Mouse (Mus musculus) neural tube, embryonic 14.5 days (tissue): ENCODE results near the gene Fra10ac1. TPM values are rescaled to one million over a fixed set of nuclear protein-coding genes. Genes with fewer than 3 reads are reported as not detected.

Experiments used
- ATAC-seq: fragments of 200-750 bp; cut with Nextera tagmentation; 2 replicates; pipeline ENCODE4 v1.8.0; 2017; ENCODE audit warnings: low read depth, mild to moderate bottlenecking, moderate TSS enrichment, moderate library complexity
- H3K27ac ChIP-seq: fragments of 300-500 bp; sonication (generic); 2 replicates; pipeline ENCODE4 v1.5.1; 2014; ENCODE audit warnings: low read depth, mild to moderate bottlenecking, control low read depth, low read length, moderate library complexity, mixed read lengths
- H3K27me3 ChIP-seq: fragments of 300-500 bp; sonication (generic); 2 replicates; pipeline ENCODE4 v1.6.1; 2014; ENCODE audit warnings: low read length; ENCODE audit not compliant: control insufficient read depth, insufficient read depth
- H3K36me3 ChIP-seq: fragments of 300-500 bp; sonication (generic); 2 replicates; pipeline ENCODE4 v1.6.1; 2014; ENCODE audit warnings: low read length, mixed read lengths; ENCODE audit not compliant: control insufficient read depth, insufficient read depth
- H3K4me1 ChIP-seq: fragments of 300-500 bp; sonication (generic); 2 replicates; pipeline ENCODE4 v1.6.1; 2014; ENCODE audit warnings: low read length; ENCODE audit not compliant: control insufficient read depth, insufficient read depth
- H3K4me2 ChIP-seq: fragments of 300-500 bp; sonication (generic); 2 replicates; pipeline ENCODE4 v1.6.1; 2014; ENCODE audit warnings: mild to moderate bottlenecking, low read depth, low read length, control low read depth
- H3K4me3 ChIP-seq: fragments of 300-500 bp; sonication (generic); 2 replicates; pipeline ENCODE4 v1.5.1; 2014; ENCODE audit warnings: low read depth, low read length, control low read depth, mixed read lengths
- H3K9ac ChIP-seq: fragments of 300-500 bp; sonication (generic); replicated peaks from 2 replicates; pipeline ENCODE4 v1.6.1; 2014; ENCODE audit warnings: low read depth, mild to moderate bottlenecking, control low read depth, low read length, mixed read lengths
- H3K9me3 ChIP-seq: fragments of 300-500 bp; sonication (generic); 2 replicates; pipeline ENCODE4 v1.6.1; 2016; ENCODE audit warnings: low read length; ENCODE audit not compliant: control insufficient read depth
- WGBS: fragments of 180-500 bp; shearing (Covaris S2); extraction: QIAGEN DNeasy Blood & Tissue Kit; methylation state at CpG from one replicate; pipeline ENCODE4 v1.1.7; 2014; 5-methylcytosine and 5-hydroxymethylcytosine counted together
- polyA plus RNA-seq: library from polyadenylated mRNA; unstranded; fragments of >200 nt; fragmentation: Nextera tagmentation; extraction: Ambion mirVana; gene quantifications from 2 replicates; pipeline ENCODE4 v1.2.1, GENCODE M21; 2014

Gene Fra10ac1
- polyA plus RNA-seq, 1 experiment from 2014 or later, result 38.5 TPM

DNA sequence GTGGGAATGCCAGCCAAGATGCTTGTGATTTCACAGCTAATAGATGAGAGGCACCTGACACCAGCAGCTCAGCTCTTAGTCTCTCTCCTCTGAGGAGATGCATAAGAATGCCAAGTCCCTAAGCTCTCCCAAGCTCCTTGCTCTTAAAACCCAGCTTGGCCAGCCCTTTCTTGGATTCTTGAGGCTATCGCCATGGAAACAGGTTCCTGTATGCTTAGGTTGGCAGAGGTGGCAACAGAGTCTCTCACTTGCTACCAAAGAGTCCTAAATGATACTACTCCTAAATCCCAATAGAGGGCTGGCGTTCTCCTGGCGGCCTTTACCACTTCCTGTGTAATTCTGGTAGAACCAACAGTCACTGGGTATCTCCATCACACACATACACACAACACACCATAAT lies 35.5 kb upstream of the Fra10ac1 start:
- no peak overlapping the region for H3K9ac ChIP-seq
- no peak for ATAC-seq
- H3K27ac ChIP-seq, result no peak overlapping the region
- WGBS, result 92% methylated on average over 3 of the region's 3 CpGs
- H3K4me3 ChIP-seq, result no peak overlapping the region
- no peaks in the 10 kb centered on the region for H3K9me3 ChIP-seq
- H3K27me3 ChIP-seq, result no peaks in the 10 kb centered on the region
- H3K4me2 ChIP-seq, result no peak overlapping the region
- H3K4me1 ChIP-seq, result peaks cover 7% of the 10 kb centered on the region; the same call in 1 of the 2 replicates
- no peaks in the 10 kb centered on the region for H3K36me3 ChIP-seq

DNA sequence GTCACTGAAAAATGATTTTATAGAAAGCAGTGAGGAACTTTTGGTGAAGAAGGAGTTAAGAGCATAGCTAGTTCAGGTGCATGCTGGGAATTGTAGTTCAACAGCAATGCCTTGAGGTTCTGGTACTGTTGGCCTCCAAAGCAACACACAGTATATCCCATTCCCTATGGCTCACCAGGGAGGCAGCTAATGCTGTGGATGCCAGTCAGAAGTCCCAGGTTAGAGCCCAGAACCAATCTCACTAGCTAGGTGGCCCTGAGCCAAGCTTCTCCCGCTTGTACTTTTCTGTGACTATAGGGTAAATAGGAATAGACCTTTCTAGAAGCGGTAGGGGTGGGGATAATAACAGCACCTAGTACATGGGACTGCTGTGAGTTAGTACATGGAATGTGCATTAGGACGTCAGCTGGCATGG lies 34.7 kb upstream of the Fra10ac1 start:
- H3K27ac ChIP-seq, result no peak overlapping the region
- H3K36me3 ChIP-seq, result no peaks in the 10 kb centered on the region
- no peaks in the 10 kb centered on the region for H3K9me3 ChIP-seq
- H3K4me2 ChIP-seq, result no peak overlapping the region
- H3K4me1 ChIP-seq, result peaks cover under 1% of the 10 kb centered on the region; the same call in 1 of the 2 replicates
- no peaks in the 10 kb centered on the region for H3K27me3 ChIP-seq
- H3K9ac ChIP-seq, result no peak overlapping the region
- H3K4me3 ChIP-seq, result no peak overlapping the region
- 77% methylated on average over 3 of the region's 3 CpGs for WGBS
- ATAC-seq, result peak; percentile 62; the same call in 1 of the 2 replicates

DNA sequence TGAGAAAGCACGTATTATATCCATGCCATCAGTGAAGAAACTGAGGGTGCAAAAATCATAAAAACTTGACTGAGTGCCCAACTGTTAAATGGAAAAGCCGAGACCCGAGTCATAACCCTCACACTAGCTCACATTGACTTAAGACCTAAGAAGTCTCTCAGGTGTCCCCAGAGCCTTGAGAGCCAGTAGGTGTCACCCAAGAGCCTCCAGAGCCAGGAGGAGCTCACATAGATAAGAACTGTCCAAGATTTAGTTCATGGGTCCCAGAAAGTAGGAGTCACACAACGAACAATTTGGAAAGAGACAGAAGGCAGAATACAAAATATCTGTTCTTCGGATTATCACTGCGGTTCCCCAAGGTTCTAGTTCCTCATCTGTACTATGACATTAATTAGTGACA lies 29.8 kb upstream of the Fra10ac1 start:
- no peaks in the 10 kb centered on the region for H3K9me3 ChIP-seq
- no peak overlapping the region for H3K4me2 ChIP-seq
- no peak for ATAC-seq
- no peaks in the 10 kb centered on the region for H3K4me1 ChIP-seq
- no peak overlapping the region for H3K9ac ChIP-seq
- 64% methylated on average over 6 of the region's 6 CpGs for WGBS
- H3K36me3 ChIP-seq, result no peaks in the 10 kb centered on the region
- no peaks in the 10 kb centered on the region for H3K27me3 ChIP-seq
- H3K4me3 ChIP-seq, result no peak overlapping the region
- H3K27ac ChIP-seq, result no peak overlapping the region

DNA sequence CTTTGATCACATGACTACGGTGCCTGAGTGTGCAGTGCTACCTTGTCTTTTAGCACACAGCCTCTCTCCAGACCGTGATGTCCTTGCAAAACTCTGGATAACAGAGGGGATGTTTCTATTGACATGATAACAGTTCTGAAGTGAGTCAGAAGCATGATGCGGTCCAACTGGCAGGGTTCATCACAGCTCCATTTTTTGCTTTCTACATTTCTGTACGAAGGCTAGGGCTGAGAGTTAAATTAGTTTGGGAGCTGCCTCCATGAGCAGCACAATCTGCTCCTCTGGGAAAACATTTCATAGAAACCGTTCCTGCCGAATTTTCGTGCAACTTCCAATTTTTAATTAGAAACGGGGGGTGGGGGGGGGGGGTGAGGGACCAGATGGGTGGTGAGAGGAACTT lies 25.7 kb upstream of the Fra10ac1 start:
- no peak overlapping the region for H3K4me2 ChIP-seq
- no peaks in the 10 kb centered on the region for H3K9me3 ChIP-seq
- no peaks in the 10 kb centered on the region for H3K27me3 ChIP-seq
- peaks cover 7% of the 10 kb centered on the region; the same call in 1 of the 2 replicates for H3K4me1 ChIP-seq
- no peak for ATAC-seq
- H3K36me3 ChIP-seq, result no peaks in the 10 kb centered on the region
- H3K4me3 ChIP-seq, result no peak overlapping the region
- H3K9ac ChIP-seq, result no peak overlapping the region
- WGBS, result 74% methylated on average over 8 of the region's 8 CpGs
- H3K27ac ChIP-seq, result no peak overlapping the region

DNA sequence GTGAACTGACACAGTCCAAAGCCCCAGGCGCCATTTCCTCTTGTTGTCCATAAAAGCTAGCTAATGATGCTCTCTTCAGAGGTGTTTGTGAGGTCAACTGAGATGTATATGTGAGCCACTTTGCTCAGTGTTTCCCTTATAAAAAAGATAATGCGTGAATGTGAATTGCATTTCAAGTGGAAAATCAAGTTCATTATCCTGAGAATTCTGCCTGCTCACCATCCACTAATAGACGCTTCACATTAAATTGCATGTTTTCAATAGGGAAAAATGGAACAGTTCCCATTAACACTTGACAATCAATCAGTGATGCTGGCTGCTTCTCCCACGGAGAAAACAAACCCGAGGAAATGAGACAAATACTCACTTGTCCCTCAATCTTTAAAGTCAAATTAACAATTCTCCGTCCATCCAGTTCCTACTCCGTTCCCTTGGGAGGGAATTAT lies 22.2 kb upstream of the Fra10ac1 start:
- no peak overlapping the region for H3K9ac ChIP-seq

DNA sequence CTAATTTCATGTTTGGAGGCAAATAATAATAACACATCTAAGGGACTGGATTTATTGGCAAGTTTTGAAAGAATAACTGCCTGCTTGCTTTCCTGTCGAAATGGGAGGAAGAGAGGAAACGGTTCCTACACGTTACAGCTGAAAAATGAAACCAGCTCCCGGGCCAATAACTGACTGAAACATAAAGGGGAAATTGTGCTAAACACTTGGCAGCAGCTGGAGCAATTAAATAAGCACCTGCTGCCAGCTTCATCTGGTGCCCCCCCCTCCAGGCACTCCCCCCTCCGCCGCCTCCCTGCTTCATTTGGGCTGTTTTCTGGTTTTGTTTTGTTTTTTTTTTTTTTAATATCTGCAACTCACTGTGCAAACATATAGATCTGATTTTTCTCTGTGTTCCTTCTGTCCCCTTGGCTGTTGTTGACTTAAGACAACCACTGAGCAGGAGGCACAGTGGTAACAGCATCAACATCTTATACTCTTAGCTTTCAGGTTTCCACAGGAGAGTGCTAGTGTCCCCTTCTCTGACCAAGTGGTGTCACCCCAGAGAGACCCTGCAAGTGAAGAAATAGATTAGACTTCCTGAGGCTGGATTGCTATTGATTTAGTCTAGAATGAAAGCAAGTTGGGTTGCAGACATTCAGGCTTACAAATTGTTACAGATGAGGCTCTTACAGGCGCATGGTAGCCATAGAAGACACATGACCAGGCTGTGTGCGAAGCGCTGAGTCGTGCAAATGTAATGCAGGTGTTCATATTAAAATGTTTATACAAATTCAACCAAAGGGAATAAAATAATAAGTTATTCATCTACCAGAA lies 21.6 kb upstream of the Fra10ac1 start:
- WGBS, result 39% methylated on average over 10 of the region's 10 CpGs
- no peaks in the 10 kb centered on the region for H3K9me3 ChIP-seq
- ATAC-seq, result peak; percentile 69
- H3K4me3 ChIP-seq, result no peak overlapping the region
- H3K27me3 ChIP-seq, result no peaks in the 10 kb centered on the region
- no peaks in the 10 kb centered on the region for H3K36me3 ChIP-seq
- peak overlapping the region; percentile 70 for H3K27ac ChIP-seq
- H3K4me2 ChIP-seq, result peak overlapping the region; percentile 15; the same call in 1 of the 2 replicates
- peaks cover 7% of the 10 kb centered on the region; the same call in 1 of the 2 replicates for H3K4me1 ChIP-seq
- no peak overlapping the region for H3K9ac ChIP-seq

More for the DNA sequence above, 22.2 kb upstream of the Fra10ac1 start:
- Histone ChIP-seq H3K36me3 (no peaks in the 10 kb centered on the region), H3K4me2 (no peak overlapping the region), H3K4me3 (no peak overlapping the region), H3K27me3 (no peaks in the 10 kb centered on the region), H3K27ac (peak overlapping the region; percentile 70; the same call in 1 of the 2 replicates), H3K9me3 (no peaks in the 10 kb centered on the region), H3K4me1 (peaks cover 7% of the 10 kb centered on the region; the same call in 1 of the 2 replicates)
- 37% methylated on average over 7 of the region's 7 CpGs for WGBS
- ATAC-seq, result peak; percentile 69; the same call in 1 of the 2 replicates

DNA sequence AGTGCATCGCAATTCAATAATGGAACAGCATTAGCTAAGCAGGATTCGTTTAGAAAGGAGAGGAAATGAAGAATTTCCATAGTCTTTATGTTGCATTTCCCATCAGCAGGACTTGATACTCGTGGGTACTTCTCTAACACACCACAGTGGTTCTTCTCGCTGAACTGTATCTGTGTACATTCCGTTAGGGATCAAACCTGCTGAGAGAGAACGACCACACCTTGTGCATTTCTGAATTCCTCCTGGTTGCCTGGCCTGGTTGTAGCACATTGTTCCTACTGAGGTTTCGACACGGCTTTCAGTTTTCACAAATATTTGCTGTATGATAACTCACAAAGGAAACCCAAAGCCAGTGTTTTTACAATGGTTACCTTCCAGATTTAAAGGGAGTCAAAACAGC lies 20.8 kb upstream of the Fra10ac1 start:
- ATAC-seq, result no peak
- no peak overlapping the region for H3K4me2 ChIP-seq
- H3K27ac ChIP-seq, result peak overlapping the region; percentile 70; the same call in 1 of the 2 replicates
- no peaks in the 10 kb centered on the region for H3K27me3 ChIP-seq
- WGBS, result 72% methylated on average over 8 of the region's 8 CpGs
- no peaks in the 10 kb centered on the region for H3K9me3 ChIP-seq
- H3K4me1 ChIP-seq, result peaks cover 7% of the 10 kb centered on the region; the same call in 1 of the 2 replicates
- no peak overlapping the region for H3K4me3 ChIP-seq
- H3K36me3 ChIP-seq, result no peaks in the 10 kb centered on the region
- no peak overlapping the region for H3K9ac ChIP-seq

DNA sequence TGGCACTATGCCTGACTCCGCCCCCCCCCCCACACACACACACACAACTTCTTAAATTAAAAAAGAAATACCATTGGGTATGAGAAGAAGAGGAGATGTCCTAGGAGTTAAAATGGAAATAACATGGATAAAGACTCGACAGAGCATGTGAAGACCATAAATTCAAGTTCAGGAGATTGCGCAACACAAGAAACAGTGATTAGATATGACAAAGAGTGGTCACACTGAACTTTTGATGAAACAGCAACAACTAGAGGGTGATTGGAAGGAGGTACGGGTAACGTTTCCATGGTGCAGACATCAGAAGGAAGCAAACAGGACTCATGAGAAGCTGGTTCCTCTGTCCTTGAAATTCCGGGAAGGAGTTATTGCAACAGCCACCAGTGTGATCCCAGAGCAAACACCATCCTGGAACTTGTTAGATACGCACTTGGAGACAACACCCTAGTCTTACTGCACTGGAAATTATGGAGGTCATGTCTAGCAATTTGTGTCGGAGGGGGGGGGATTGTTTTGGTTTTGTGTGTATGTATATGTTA lies 18.4 kb upstream of the Fra10ac1 start:
- Histone ChIP-seq H3K9ac (no peak overlapping the region), H3K4me1 (peaks cover 11% of the 10 kb centered on the region; the same call in 1 of the 2 replicates), H3K27ac (no peak overlapping the region), H3K4me2 (no peak overlapping the region), H3K27me3 (no peaks in the 10 kb centered on the region), H3K9me3 (no peaks in the 10 kb centered on the region), H3K4me3 (no peak overlapping the region), H3K36me3 (no peaks in the 10 kb centered on the region)
- no peak for ATAC-seq
- WGBS, result 90% methylated on average over 8 of the region's 8 CpGs
